Mouse (Mus musculus) hindbrain, embryonic 13.5 days (tissue): ENCODE measurements around the gene Hnrnpab. TPM values are rescaled to one million over a fixed set of nuclear protein-coding genes. Genes with fewer than 3 reads are reported as not detected.
A peak's percentile ranks its signal among the peaks of the same experiment; 100 is the strongest.

Source experiments
- ATAC-seq: fragments of 200-750 bp; cut with Nextera tagmentation; 2 replicates; pipeline ENCODE4 v1.8.0; 2017; ENCODE audit warnings: moderate TSS enrichment; ENCODE audit not compliant: low FRiP score
- H3K27ac ChIP-seq: fragments of 300-500 bp; sonication (generic); 2 replicates; pipeline ENCODE4 v1.5.1; 2015; ENCODE audit warnings: inconsistent platforms, mild to moderate bottlenecking, moderate library complexity
- H3K27me3 ChIP-seq: fragments of 300-500 bp; sonication (generic); 2 replicates; pipeline ENCODE4 v1.6.1; 2015; ENCODE audit warnings: mild to moderate bottlenecking, inconsistent platforms
- H3K36me3 ChIP-seq: fragments of 300-500 bp; sonication (generic); 2 replicates; pipeline ENCODE4 v1.6.1; 2015; ENCODE audit warnings: mild to moderate bottlenecking, inconsistent platforms
- H3K4me1 ChIP-seq: fragments of 300-500 bp; sonication (generic); replicated peaks from 2 replicates; pipeline ENCODE4 v1.6.1; 2015; ENCODE audit warnings: inconsistent platforms
- H3K4me2 ChIP-seq: fragments of 300-500 bp; sonication (generic); 2 replicates; pipeline ENCODE4 v1.6.1; 2015; ENCODE audit warnings: inconsistent platforms, mild to moderate bottlenecking, moderate library complexity
- H3K4me3 ChIP-seq: fragments of 300-500 bp; sonication (generic); 2 replicates; pipeline ENCODE4 v1.5.1; 2015; ENCODE audit warnings: mild to moderate bottlenecking, inconsistent platforms
- H3K9ac ChIP-seq: fragments of 300-500 bp; sonication (generic); 2 replicates; pipeline ENCODE4 v1.6.1; 2015; ENCODE audit warnings: mild to moderate bottlenecking, inconsistent platforms
- H3K9me3 ChIP-seq: fragments of 300-500 bp; sonication (generic); 2 replicates; pipeline ENCODE4 v1.6.1; 2016; ENCODE audit warnings: inconsistent platforms
- WGBS: fragments of 180-500 bp; shearing (Covaris S2); methylation state at CpG from one replicate; pipeline ENCODE4 v1.1.7; 2015; 5-methylcytosine and 5-hydroxymethylcytosine counted together
- polyA plus RNA-seq: library from polyadenylated mRNA; unstranded; fragments of >200 nt; fragmentation: Nextera tagmentation; extraction: Ambion mirVana; gene quantifications from 2 replicates; pipeline ENCODE4 v1.2.1, GENCODE M21; 2015

The Hnrnpab gene
- polyA plus RNA-seq, 1 experiment from 2014 or later, result 427 TPM

DNA sequence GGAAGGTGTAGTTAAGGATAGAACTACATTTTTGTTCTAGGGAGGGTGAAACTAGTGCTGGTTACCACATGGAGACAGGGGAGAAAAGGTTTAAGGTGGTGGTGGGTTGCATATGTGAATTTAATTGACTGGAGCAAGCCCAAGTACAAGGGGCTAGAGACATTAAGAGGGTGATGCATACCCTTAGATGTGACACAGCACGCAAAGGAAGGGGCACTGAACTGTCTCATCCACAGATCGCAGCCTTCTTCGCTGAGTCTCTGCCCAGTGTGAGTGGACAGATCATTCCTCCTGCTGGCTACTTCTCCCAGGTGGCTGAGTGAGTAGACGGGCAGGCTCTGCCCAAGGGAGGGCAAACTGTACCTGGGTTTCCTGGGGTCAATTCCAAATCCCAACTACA is 13.3 kb downstream of the Hnrnpab start:
- 98% methylated on average over 4 of the region's 4 CpGs for WGBS

DNA sequence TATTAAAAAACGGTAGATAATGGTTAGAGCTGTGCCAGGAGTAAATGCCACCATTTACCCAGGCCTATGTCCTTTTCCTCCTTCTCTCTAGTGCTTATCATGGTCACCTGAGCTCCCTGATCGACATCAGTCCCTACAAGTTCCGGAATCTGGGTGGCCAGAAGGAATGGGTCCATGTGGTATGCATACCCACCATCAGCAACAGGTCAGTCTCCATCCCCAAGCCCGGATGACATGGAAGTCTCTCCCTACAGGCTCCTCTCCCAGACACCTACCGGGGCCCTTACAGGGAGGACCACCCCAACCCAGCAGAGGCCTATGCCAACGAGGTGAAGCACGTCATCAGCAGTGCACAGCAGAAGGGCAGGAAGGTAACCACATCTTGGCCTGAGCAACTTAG is 14.7 kb downstream of the Hnrnpab start:
- Histone ChIP-seq H3K4me1 (no peaks in the 10 kb centered on the region), H3K4me2 (no peak overlapping the region), H3K9ac (no peak overlapping the region), H3K27me3 (no peaks in the 10 kb centered on the region), H3K27ac (no peak overlapping the region), H3K4me3 (no peak overlapping the region), H3K9me3 (no peaks in the 10 kb centered on the region), H3K36me3 (peaks cover 97% of the 10 kb centered on the region)
- no peak for ATAC-seq
- 91% methylated on average over 7 of the region's 7 CpGs for WGBS

More for the DNA sequence above, 13.3 kb downstream of the Hnrnpab start:
- H3K27ac ChIP-seq, result peak overlapping the region; percentile 5; the same call in 1 of the 2 replicates
- H3K4me1 ChIP-seq, result peaks cover 1% of the 10 kb centered on the region
- H3K4me3 ChIP-seq, result no peak overlapping the region
- no peak overlapping the region for H3K9ac ChIP-seq
- H3K27me3 ChIP-seq, result no peaks in the 10 kb centered on the region
- no peak for ATAC-seq
- peaks cover 97% of the 10 kb centered on the region for H3K36me3 ChIP-seq
- no peaks in the 10 kb centered on the region for H3K9me3 ChIP-seq
- no peak overlapping the region for H3K4me2 ChIP-seq

DNA sequence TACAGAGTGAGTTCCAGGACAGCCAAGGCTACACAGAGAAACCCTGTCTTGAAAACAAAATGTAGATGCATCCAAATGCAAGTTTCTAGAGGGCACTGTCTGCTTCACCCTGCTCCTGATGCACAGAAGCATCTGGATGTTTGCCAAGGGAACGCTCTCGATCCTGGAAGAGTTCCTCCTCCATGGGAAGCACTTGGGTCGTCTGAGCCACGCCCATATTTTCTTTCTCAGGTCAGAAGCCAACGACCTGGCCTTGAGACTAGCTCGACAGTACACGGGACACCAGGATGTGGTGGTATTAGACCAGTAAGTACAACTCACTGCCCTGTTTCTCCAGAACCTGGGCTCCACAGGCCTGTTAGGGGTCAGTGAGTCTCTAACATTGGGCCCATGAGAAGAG is 15.5 kb downstream of the Hnrnpab start:
- no peak for ATAC-seq
- H3K36me3 ChIP-seq, result peaks cover 97% of the 10 kb centered on the region
- no peak overlapping the region for H3K9ac ChIP-seq
- 79% methylated on average over 7 of the region's 7 CpGs for WGBS
- no peaks in the 10 kb centered on the region for H3K9me3 ChIP-seq
- no peak overlapping the region for H3K4me3 ChIP-seq
- no peak overlapping the region for H3K27ac ChIP-seq
- no peak overlapping the region for H3K4me2 ChIP-seq
- peaks cover 2% of the 10 kb centered on the region; the same call in 1 of the 2 replicates for H3K4me1 ChIP-seq
- H3K27me3 ChIP-seq, result no peaks in the 10 kb centered on the region

GRCm38 (mm10) chr11:51590002-51590401 is 16.6 kb downstream of the Hnrnpab start:
- Histone ChIP-seq H3K27ac (no peak overlapping the region), H3K27me3 (no peaks in the 10 kb centered on the region), H3K4me3 (no peak overlapping the region), H3K9me3 (no peaks in the 10 kb centered on the region), H3K36me3 (peaks cover 86% of the 10 kb centered on the region), H3K4me1 (peaks cover 14% of the 10 kb centered on the region), H3K9ac (no peak overlapping the region), H3K4me2 (no peak overlapping the region)
- ATAC-seq, result no peak

- no peaks in the 10 kb centered on the region for H3K27me3 ChIP-seq
- no peak overlapping the region for H3K27ac ChIP-seq
- 97% methylated on average over 3 of the region's 3 CpGs for WGBS
- no peak overlapping the region for H3K4me2 ChIP-seq
- H3K4me1 ChIP-seq, result peaks cover 21% of the 10 kb centered on the region
- H3K4me3 ChIP-seq, result no peak overlapping the region
- no peak overlapping the region for H3K9ac ChIP-seq
- H3K9me3 ChIP-seq, result no peaks in the 10 kb centered on the region
- no peak for ATAC-seq
- H3K36me3 ChIP-seq, result peaks cover 75% of the 10 kb centered on the region
Measured at GRCm38 (mm10) chr11:51588833-51589232, 17.8 kb downstream of the Hnrnpab start.

- H3K36me3 ChIP-seq, result peaks cover 57% of the 10 kb centered on the region
Measured at GRCm38 (mm10) chr11:51587059-51587458, 19.6 kb downstream of the Hnrnpab start.

GRCm38 (mm10) chr11:51586411-51586810 is 20.2 kb downstream of the Hnrnpab start:
- no peaks in the 10 kb centered on the region for H3K9me3 ChIP-seq
- H3K4me1 ChIP-seq, result peaks cover 31% of the 10 kb centered on the region
- no peak overlapping the region for H3K27ac ChIP-seq
- H3K4me2 ChIP-seq, result no peak overlapping the region
- no peak overlapping the region for H3K4me3 ChIP-seq
- no peaks in the 10 kb centered on the region for H3K27me3 ChIP-seq
- H3K9ac ChIP-seq, result no peak overlapping the region
- peaks cover 51% of the 10 kb centered on the region for H3K36me3 ChIP-seq
- WGBS, result 96% methylated on average over 13 of the region's 13 CpGs
- ATAC-seq, result no peak

More at GRCm38 (mm10) chr11:51587059-51587458, 19.6 kb downstream of the Hnrnpab start:
- no peak for ATAC-seq
- WGBS, result 97% methylated on average over 1 of the region's 1 CpGs
- Histone ChIP-seq H3K27ac (no peak overlapping the region), H3K4me3 (no peak overlapping the region), H3K4me2 (no peak overlapping the region), H3K9me3 (no peaks in the 10 kb centered on the region), H3K4me1 (peaks cover 31% of the 10 kb centered on the region), H3K9ac (no peak overlapping the region), H3K27me3 (no peaks in the 10 kb centered on the region)

DNA sequence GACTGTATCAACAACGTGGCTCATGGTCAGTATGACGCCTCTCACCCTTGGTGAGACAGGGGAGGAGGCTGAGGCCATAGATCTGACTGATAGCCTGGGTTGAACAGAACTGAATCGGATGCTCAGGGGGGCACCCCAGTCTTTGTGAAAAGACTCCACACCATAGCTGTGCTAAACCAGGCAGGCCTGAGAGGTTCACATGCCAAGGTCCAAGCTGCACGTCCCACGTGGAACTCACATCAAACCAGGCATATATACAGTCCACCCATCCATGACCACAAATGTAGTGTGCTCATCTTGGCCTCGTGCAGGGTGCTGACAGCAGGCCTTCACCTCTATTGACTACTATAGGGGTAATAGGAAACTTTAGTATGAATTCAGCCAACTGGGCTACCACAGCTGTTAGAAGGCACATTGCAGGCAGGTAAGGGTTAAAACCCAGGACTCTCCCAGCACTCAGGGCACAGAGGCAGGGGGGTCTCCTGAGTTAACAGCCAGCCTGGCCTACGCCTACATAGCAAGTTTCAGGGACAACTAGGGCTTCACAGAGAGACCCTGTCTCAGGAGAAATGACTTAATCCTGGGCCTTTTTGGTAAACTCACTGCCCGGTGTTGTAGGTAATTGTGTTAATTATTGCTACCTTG is 20.9 kb downstream of the Hnrnpab start:
- H3K9me3 ChIP-seq, result no peaks in the 10 kb centered on the region
- peaks cover 44% of the 10 kb centered on the region for H3K36me3 ChIP-seq
- peak overlapping the region; percentile 95 for H3K27ac ChIP-seq
- whole genome bisulfite sequencing, result 68% methylated on average over 8 of the region's 8 CpGs
- H3K4me3 ChIP-seq, result peak overlapping the region; percentile 56
- ATAC-seq, result no peak
- H3K4me2 ChIP-seq, result peak overlapping the region; percentile 75
- no peaks in the 10 kb centered on the region for H3K27me3 ChIP-seq
- peaks cover 31% of the 10 kb centered on the region for H3K4me1 ChIP-seq
- H3K9ac ChIP-seq, result peak overlapping the region; percentile 83

DNA sequence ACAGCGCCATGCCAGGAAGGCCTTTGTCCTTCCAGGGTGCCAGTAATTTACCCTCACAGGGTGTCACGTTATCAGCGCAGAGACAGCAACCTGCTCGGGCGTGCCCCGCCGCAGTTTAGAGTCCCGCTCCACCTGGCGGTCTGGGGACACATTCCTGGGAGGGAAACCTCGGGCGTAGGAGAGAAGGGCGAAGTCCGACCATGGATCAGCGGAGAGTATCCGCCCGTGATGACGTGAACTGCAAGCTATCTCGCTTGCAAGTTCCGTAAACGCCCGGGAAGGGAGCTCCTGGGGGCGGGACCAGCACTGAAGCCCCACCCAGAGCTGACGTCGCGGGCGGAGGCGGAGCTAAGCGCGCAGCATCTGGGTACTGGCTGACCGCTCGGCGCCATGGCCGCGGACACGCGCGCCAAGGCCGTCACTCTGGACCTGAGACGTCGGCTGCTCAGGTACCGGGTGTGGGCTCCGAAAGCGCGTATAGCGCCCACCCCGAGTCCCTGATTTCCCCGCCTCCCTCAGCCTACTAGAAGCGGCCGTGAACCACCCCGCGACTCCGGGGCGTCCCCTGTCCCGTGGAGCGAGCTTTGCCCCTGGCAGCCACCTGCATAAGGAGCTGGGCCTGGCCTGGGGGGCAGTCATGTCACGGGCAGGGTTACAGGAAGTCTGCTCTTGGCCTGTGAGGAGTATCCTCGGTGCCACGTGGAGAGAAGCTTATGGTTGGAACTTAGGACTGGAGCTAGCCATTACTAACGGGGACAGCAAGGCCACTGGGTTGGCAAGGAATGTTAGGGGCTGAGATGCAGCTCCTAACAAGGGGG is 22.0 kb downstream of the Hnrnpab start, which contains the start of gene Phykpl:
Phykpl (plus strand) TSS at position 327 of the 818 bp plus-strand sequence.
- H3K4me2 ChIP-seq, result peak within 1 kb of the TSS; percentile 75
- H3K4me1 ChIP-seq, result peaks cover 31% of the 10 kb centered on the region
- H3K9ac ChIP-seq, result peak within 1 kb of the TSS; percentile 83
- H3K27ac ChIP-seq, result peak within 1 kb of the TSS; percentile 95
- H3K9me3 ChIP-seq, result no peaks in the 10 kb centered on the region
- WGBS, result under 1% methylated on average over 59 of the region's 59 CpGs
- H3K4me3 ChIP-seq, result peak within 1 kb of the TSS; percentile 56
- ATAC-seq, result peak; percentile 93
- H3K36me3 ChIP-seq, result peaks cover 35% of the 10 kb centered on the region
- H3K27me3 ChIP-seq, result no peaks in the 10 kb centered on the region

- Histone ChIP-seq H3K4me1 (peaks cover 31% of the 10 kb centered on the region), H3K27ac (peak overlapping the region; percentile 95), H3K36me3 (peaks cover 29% of the 10 kb centered on the region), H3K4me3 (peak overlapping the region; percentile 56), H3K9ac (peak overlapping the region; percentile 83), H3K9me3 (no peaks in the 10 kb centered on the region), H3K4me2 (peak overlapping the region; percentile 75), H3K27me3 (no peaks in the 10 kb centered on the region)
- 14% methylated on average over 9 of the region's 9 CpGs for WGBS
- peak; percentile 35; the same call in 1 of the 2 replicates for ATAC-seq
Measured at GRCm38 (mm10) chr11:51584057-51584430, 22.6 kb downstream of the Hnrnpab start.

DNA sequence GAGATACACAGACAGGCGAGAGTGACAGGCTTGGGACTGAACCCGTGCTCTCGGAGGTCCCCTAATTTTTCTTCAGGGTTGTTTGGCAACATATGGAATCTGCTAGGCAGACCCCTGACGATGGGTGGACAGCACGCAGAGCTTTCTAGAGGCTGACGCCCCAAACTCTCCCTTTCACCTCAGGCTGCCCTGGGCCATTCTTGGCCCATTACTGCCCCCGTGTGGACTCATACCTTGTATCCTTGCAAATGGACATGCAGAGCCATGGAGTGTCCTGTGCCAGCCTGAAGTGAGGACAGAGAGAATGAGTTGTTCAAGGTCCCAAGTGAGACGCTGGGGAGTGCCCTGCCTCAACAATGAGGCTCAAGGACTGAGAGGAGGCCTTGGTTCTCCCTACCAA is 23.9 kb downstream of the Hnrnpab start:
- Histone ChIP-seq H3K9me3 (no peaks in the 10 kb centered on the region), H3K4me3 (no peak overlapping the region), H3K27ac (no peak overlapping the region), H3K36me3 (peaks cover 15% of the 10 kb centered on the region), H3K9ac (no peak overlapping the region), H3K27me3 (no peaks in the 10 kb centered on the region), H3K4me1 (peaks cover 31% of the 10 kb centered on the region), H3K4me2 (no peak overlapping the region)
- ATAC-seq, result no peak
- 22% methylated on average over 8 of the region's 8 CpGs for WGBS

DNA sequence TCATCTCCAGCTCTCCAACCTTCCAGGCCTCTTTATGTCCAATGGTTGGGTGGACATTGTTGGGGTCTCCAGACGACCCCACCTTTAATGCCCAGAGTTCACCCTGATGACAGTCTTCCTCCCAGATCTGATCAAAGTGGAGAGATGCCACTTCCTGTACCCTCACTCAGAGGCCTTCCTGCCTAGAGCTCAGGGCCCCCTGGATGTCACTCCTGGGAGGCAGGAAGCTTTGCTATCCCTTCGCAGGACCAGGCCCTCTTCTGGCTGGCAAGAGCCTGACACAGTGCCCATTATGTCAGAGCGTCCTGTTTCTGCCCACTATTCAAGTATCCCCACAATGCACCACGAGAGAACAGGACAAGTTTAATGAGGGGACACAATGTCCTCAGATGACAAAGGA is 27.6 kb downstream of the Hnrnpab start:
- no peaks in the 10 kb centered on the region for H3K36me3 ChIP-seq
- H3K9ac ChIP-seq, result no peak overlapping the region
- H3K4me1 ChIP-seq, result peaks cover 22% of the 10 kb centered on the region
- H3K27ac ChIP-seq, result no peak overlapping the region
- no peaks in the 10 kb centered on the region for H3K9me3 ChIP-seq
- 69% methylated on average over 4 of the region's 4 CpGs for WGBS
- no peak overlapping the region for H3K4me2 ChIP-seq
- no peak for ATAC-seq
- no peak overlapping the region for H3K4me3 ChIP-seq
- H3K27me3 ChIP-seq, result no peaks in the 10 kb centered on the region
